Mouse (Mus musculus): ENCODE measurements around the gene Rerg. TPM values are rescaled to one million over a fixed set of nuclear protein-coding genes. Genes with fewer than 3 reads are reported as not detected.

Rerg gene
- total RNA-seq, 2 experiments from 2014 or later = not detected

- no peak for ATAC-seq (replicated peaks; ENCODE audit: low FRiP score, poor library complexity, severe bottlenecking)
These were observed 71.8 kb downstream of the Rerg start for GRCm38 (mm10) chr6:137098232-137099191.

- no peak for ATAC-seq (replicated peaks; ENCODE audit: low FRiP score, poor library complexity, severe bottlenecking)
These were observed 75.8 kb downstream of the Rerg start for GRCm38 (mm10) chr6:137094475-137094874.

- ATAC-seq (replicated peaks; ENCODE audit: low FRiP score, poor library complexity, severe bottlenecking) = no peak
These were observed 81.8 kb downstream of the Rerg start for GRCm38 (mm10) chr6:137088469-137088868.

GRCm38 (mm10) chr6:137087956-137088355 is 82.3 kb downstream of the Rerg start:
- no peak for ATAC-seq (replicated peaks; ENCODE audit: low FRiP score, poor library complexity, severe bottlenecking)

GRCm38 (mm10) chr6:137087470-137087869 is 82.8 kb downstream of the Rerg start:
- ATAC-seq (replicated peaks; ENCODE audit: low FRiP score, poor library complexity, severe bottlenecking) = no peak

GRCm38 (mm10) chr6:137079701-137080100 is 90.6 kb downstream of the Rerg start:
- ATAC-seq (replicated peaks; ENCODE audit: low FRiP score, poor library complexity, severe bottlenecking) = no peak

- no peak for ATAC-seq (replicated peaks; ENCODE audit: low FRiP score, poor library complexity, severe bottlenecking)
These were observed 93.6 kb downstream of the Rerg start for GRCm38 (mm10) chr6:137076731-137077130.

- ATAC-seq (replicated peaks; ENCODE audit: low FRiP score, poor library complexity, severe bottlenecking) = no peak
These were observed 94.1 kb downstream of the Rerg start for GRCm38 (mm10) chr6:137076225-137076624.

- no peak for ATAC-seq (replicated peaks; ENCODE audit: low FRiP score, poor library complexity, severe bottlenecking)
These were observed 98.0 kb downstream of the Rerg start for GRCm38 (mm10) chr6:137072256-137072655.

- no peak for ATAC-seq (replicated peaks; ENCODE audit: low FRiP score, poor library complexity, severe bottlenecking)
These were observed 98.8 kb downstream of the Rerg start for GRCm38 (mm10) chr6:137071466-137071865.

- no peak for ATAC-seq (replicated peaks; ENCODE audit: low FRiP score, poor library complexity, severe bottlenecking)
These were observed 104.8 kb downstream of the Rerg start for GRCm38 (mm10) chr6:137065506-137065905.

GRCm38 (mm10) chr6:137064786-137065185 is 105.5 kb downstream of the Rerg start:
- no peak for ATAC-seq (replicated peaks; ENCODE audit: low FRiP score, poor library complexity, severe bottlenecking)

GRCm38 (mm10) chr6:137063239-137063940 is 106.9 kb downstream of the Rerg start:
- ATAC-seq (replicated peaks; ENCODE audit: low FRiP score, poor library complexity, severe bottlenecking) = no peak

GRCm38 (mm10) chr6:137061880-137062531 is 108.3 kb downstream of the Rerg start:
- ATAC-seq (replicated peaks; ENCODE audit: low FRiP score, poor library complexity, severe bottlenecking) = no peak

GRCm38 (mm10) chr6:137060595-137060994 is 109.7 kb downstream of the Rerg start:
- ATAC-seq (replicated peaks; ENCODE audit: low FRiP score, poor library complexity, severe bottlenecking) = no peak

- no peak for ATAC-seq (replicated peaks; ENCODE audit: low FRiP score, poor library complexity, severe bottlenecking)
These were observed 112.0 kb downstream of the Rerg start for GRCm38 (mm10) chr6:137058257-137058656.

GRCm38 (mm10) chr6:137054073-137054472 is 116.2 kb downstream of the Rerg start:
- no peak for ATAC-seq (replicated peaks; ENCODE audit: low FRiP score, poor library complexity, severe bottlenecking)

- ATAC-seq (replicated peaks; ENCODE audit: low FRiP score, poor library complexity, severe bottlenecking) = no peak
These were observed 116.8 kb downstream of the Rerg start for GRCm38 (mm10) chr6:137053464-137053863.

- no peak for ATAC-seq (replicated peaks; ENCODE audit: low FRiP score, poor library complexity, severe bottlenecking)
These were observed 117.3 kb downstream of the Rerg start for GRCm38 (mm10) chr6:137053006-137053405.

- ATAC-seq (replicated peaks; ENCODE audit: low FRiP score, poor library complexity, severe bottlenecking) = no peak
These were observed 123.3 kb downstream of the Rerg start for GRCm38 (mm10) chr6:137047036-137047435.
